Mouse (Mus musculus) heart, postnatal 4 days (tissue): ENCODE measurements at regions not wholly inside any gene's neighbourhood (a gene's known extent, or its start where the extent isn't known, plus 50 kb on each side); places are given as distances from the start of the nearest gene placed in this dataset.

Source experiments
- DNase-seq: peaks from one replicate; pipeline ENCODE4 v3.0.0; 2021

DNA sequence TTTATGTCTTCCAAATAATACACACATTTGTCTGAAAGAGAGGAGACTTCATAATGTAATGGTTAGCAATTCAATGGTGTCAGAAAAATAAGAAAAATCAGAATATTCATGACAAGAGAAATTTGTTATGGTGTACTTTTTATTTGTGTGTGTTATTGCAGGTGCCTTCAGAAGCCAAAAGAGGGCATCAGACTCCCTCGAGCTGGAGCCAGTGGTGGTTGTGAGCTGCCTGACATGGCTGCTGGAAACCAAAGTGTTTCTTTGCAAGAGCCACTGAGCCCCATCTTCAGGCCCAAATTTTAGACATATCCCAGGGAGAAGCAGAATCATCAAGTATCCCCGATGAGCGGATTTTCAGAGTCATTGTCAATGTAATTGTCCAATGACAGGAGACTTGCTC, 81.9 kb downstream of the Tm2d3 start:
- no peak for DNase-seq

- DNase-seq: no peak
Observed at GRCm38 (mm10) chr7:65773948-65774347, 83.0 kb downstream of the Tm2d3 start.

DNA sequence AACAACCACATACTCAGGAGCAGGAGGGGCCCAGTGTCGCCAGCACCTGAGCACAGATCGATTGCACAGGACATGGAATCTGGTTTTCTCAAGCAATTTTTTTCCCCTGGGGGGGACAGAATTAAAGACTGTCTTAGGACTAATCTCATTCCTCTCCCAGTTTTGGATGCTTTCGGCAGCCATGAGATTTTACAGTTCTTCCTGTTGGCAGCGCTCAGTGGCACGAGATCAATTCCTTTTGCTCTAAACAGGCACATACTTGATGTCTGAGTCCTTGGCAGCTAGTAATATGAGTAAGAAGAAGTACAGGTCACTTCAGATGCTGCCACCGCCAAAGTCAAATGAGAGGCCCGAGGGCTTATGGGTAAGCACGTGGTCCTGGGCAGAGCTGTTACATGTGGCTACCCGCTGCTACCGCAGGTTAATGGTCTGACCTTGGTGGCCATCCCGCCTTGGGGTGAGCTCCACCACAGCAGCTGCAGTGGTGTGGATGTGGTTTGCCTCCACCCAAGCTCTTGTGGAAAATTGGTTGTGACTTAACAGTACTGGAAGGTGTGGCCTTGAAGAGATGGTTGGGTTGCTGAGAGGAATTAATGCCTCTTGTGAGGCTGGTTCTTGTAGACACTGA, 83.5 kb downstream of the Tm2d3 start:
- DNase-seq: no peak

DNA sequence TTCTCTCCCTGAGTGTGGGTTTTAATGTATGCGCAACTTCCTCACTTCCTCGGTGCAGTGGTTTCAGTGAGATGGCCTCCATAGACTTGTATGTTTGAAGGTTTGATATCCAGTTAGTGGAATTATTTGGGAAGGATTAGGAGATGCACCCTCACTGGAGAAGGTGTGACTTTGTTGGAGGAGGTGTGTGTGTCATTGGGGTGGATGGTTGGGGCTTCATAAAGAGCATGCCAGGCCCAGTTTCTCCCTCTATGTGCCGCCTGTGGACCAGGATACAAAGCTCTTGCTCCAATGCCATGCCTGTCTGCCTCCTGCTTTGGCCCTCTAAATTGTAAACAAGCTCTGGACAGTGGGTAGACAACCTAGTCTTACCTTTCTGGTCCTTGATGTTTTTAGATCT, 84.0 kb downstream of the Tm2d3 start:
- no peak for DNase-seq

DNA sequence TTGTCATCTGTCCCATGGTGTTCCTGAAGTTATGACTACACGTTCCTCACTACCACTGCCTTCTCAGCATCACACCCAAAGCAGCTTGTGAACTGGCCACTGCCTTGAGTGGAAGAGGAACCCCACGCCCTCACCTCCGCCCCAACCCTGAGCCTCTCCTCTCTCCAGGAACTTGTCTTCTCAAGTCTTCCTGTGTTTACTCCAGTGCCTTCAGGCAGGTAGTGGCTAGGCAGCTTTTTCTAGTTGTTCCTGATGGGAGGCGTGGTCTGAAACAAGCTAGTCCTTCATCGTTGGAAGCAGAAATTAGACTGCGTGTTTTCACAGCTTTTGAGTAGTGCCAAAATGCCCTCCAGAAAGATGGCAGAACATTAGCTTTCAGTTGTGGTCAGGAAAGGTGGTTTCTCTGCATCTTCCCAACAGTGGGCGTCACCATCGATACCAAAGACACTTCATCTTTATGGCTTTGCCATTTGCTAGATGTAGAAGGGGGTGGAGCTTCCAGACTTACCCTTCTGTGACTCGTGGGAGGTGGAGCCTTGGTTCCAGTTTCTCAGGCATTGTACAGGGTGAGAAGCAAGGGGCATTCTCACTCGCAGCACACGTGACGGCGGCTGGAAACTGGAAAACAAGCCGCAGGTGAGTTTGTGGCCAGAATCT, 81.7 kb upstream of the Pcsk6 start:
- DNase-seq: no peak

GRCm38 (mm10) chr7:65780578-65781370, 80.8 kb upstream of the Pcsk6 start:
- DNase-seq: no peak

GRCm38 (mm10) chr7:65782024-65782423, 79.5 kb upstream of the Pcsk6 start:
- peak; percentile 32 for DNase-seq

DNA sequence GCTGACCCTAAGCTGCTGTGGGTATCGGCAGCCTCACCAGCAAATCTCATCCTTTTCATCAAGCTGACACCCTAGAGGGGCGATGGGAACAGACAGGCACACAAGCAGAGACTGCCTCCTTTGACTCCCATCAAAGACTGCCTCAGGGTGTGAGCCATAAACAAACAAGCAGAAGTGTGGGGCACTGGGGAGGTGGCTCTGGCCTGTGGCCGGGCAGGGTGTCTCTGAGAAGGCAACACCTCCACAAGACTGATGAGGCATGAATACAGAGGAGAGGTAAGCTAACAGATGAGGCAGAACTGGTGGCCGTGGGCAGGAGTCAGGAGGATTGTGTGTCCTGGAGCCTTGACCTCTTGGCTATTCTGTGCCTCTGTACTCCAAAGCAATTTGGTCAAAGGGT, 77.8 kb upstream of the Pcsk6 start:
- no peak for DNase-seq

DNA sequence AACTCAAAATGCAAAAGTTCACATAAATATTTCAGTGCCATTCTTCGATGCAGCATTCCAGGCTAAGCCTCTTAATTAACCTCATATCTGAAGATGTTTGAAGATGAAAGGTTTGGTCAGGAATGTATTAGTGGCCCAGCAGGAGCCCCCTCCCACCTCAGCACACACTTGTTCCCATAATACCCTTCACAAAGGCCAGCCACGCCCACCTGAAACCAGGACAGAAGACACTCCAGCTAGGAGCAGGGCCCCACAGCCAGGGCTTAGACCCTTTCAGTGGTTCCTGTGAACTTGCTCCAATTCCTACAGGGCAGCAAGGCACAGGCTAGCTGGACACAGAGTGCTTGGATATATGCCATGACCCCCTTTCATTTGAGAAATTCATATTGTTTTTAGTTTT, 74.6 kb upstream of the Pcsk6 start:
- no peak for DNase-seq

DNA sequence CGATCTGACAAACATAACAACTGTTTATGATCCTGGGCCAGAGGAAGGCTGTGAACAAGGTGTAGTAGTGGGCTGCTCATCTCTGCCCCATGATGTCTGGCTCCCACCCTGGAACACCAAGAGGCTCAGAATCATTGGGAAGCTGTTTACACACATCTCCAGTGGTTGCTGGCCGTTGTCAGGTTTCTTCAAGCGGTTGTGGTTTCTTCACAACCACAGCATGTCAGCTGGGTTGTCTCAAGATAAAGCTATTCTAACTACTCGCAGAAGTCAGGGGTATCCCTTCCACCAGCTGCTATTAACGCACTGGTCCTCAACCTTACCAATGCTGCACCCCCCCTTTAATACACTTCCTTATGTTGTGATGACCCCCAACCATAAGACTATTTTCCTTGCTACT, 73.7 kb upstream of the Pcsk6 start:
- no peak for DNase-seq

GRCm38 (mm10) chr7:65790264-65790663, 71.3 kb upstream of the Pcsk6 start:
- DNase-seq: no peak

DNA sequence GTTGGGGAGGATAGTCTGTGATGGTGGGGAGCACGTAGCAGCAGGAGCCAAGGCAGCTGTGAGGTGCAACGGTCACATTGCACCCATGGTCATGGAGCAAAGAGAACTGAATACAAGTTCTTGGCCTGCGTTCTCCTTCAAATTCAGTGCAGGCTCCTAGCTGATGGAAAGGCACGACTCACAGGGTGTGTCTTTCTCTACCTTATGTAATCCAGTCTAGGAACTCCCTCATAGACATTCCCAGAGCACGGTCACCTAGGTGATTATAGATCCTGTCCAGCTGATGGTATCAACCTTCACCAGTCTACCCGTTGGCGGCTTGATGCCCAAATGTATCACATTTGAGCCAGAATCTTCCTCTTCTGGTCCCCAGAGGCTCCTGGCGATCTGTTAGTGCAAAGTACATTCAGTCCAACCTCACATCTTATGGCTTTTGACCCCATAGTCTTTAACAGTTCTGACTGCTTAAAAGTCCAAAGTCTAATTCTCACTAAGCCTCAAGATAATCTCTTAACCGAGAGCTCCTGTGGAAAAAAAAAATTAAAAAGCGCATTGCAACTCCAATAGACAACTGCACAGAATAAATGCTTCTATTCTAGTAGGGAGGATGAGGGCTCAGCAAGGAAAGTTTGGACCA, 69.2 kb upstream of the Pcsk6 start:
- no peak for DNase-seq

- DNase-seq: no peak
Observed at GRCm38 (mm10) chr7:65802306-65802705, 59.2 kb upstream of the Pcsk6 start.

DNA sequence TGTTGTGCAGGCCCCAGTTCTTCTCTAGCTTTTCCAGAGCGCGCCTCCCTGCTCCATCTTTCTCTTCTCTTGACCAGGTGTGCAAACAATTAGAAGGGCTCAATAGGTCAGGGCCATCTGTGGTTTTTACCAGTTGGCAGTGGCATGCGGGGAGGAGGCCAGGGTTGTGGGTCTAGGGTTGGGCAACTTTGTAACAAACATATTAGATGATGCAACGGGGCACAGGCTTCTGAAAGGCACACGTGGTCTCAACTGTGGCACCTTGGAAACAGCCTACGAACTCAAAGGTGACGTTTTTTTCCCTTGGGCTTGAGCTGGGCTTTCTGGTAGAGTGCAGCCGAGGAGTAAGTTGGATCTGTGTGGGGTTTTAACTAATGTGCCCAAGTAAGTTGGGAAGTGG, 58.7 kb upstream of the Pcsk6 start:
- no peak for DNase-seq

DNA sequence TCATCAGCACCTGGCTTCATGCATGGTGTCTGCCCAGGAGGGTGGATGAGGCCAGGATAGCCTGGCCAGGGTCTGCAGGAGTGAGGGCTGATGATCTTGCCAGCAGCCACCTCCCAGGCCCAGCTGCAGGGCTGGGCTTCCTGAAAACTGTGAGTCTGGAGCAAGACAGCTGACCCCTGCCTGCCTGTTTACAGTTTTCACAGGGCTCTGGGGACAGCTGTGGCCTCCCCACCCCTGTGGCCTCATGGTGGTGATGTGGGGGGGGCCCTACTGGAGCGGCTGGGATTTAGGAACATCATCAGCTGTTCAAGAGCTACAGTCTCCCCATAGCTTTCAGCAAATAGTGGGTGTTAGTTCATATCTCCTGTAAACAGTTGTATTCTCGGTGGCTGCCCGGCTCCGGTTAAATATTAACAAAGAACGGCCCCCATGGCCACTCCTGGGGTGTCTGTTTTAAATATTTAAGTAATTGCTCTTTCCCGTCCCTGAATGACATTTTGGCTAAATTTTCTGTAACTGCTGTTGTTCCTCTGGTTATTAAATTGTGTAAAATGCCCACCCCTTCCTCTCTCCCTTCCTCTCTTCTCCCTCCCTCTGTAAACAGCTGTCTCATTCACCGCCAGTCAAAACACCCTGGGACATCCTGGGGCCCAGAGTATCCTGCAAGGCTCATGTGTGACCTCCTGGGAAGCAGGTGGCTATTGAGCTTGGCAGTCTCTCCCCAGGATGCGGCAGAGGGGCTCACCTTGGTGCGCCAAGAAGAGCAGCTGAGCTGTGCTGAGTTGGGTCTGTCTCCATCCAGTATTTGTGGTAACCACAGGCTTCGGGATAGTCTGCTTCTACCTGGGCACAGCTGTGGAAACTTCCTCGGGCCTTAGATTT, 57.9 kb upstream of the Pcsk6 start:
- DNase-seq: peak; percentile 47
